In genomic region chr6:108448016-108448735, GRCm38 (mm10) we compare ENCODE assay signal across 9 mouse cellular contexts.
DNase-seq lines count a peak whose midpoint lies in the region; ATAC-seq and TF ChIP-seq lines count a peak whose summit lies in the region.
"Had no signal": no experiment of that assay in that cellular context is flagged by ENCODE, and none has a peak within 500 bp of the region (broad histone marks: within the 10 kb centered on the region; RNA-seq: fewer than 3 reads in every experiment).

No protein-coding gene starts in this region.

- TF ChIP-seq POLR2A in limb, embryonic 14.5 days (IDR thresholded peaks at IDR 0.05; ENCODE audit: borderline replicate concordance, extremely low read depth, insufficient read depth, insufficient read length), result no peak

- peak; percentile 42; the same call in 1 of the 2 replicates for ATAC-seq in limb, embryonic 14.5 days (ENCODE audit: low FRiP score, low read depth)
- peak; percentile 50 for ATAC-seq in intestine, embryonic 16.5 days
- no peak for ATAC-seq in midbrain, postnatal 0 days (ENCODE audit: low FRiP score)
- ATAC-seq: hindbrain, embryonic 16.5 days had no signal

- H3K9ac ChIP-seq in limb, embryonic 14.5 days (ENCODE audit: low read depth, low read length, severe bottlenecking), result no peak overlapping the region
- H3K9ac ChIP-seq in intestine, embryonic 16.5 days (ENCODE audit: low read depth, low read length), result no peak overlapping the region
- no peak overlapping the region for H3K9ac ChIP-seq in midbrain, postnatal 0 days (replicated peaks; ENCODE audit: low read length, poor library complexity, severe bottlenecking)

- H3K4me2 ChIP-seq in limb, embryonic 14.5 days (replicated peaks; ENCODE audit: low read depth, low read length, severe bottlenecking), result no peak overlapping the region
- no peak overlapping the region for H3K4me2 ChIP-seq in intestine, embryonic 16.5 days (ENCODE audit: low read depth, low read length)
- no peak overlapping the region for H3K4me2 ChIP-seq in midbrain, postnatal 0 days (ENCODE audit: low read depth, low read length, poor library complexity, severe bottlenecking)

- no peak for TF ChIP-seq CTCF in midbrain, postnatal 0 days (IDR thresholded peaks at IDR 0.05)

- DNase-seq in limb, embryonic 14.5 days (ENCODE audit: low spot score), result peak; percentile 28
- no peak for DNase-seq in limb, embryonic 10.5 days (ENCODE audit: low spot score)
- DNase-seq in brain, adult 2 months (ENCODE audit: low read depth, low spot score), result peak; percentile 64
- peak; percentile 77 for DNase-seq in skeletal muscle tissue, adult 2 months (ENCODE audit: low read depth, low spot score)
- no peak for DNase-seq in hindbrain, embryonic 10.5 days (ENCODE audit: low spot score)
- DNase-seq in left cerebral cortex, postnatal 4 days, result no peak
- DNase-seq in midbrain, postnatal 0 days (ENCODE audit: low spot score), result no peak

- no peak overlapping the region for H3K4me3 ChIP-seq in limb, embryonic 14.5 days (replicated peaks; ENCODE audit: low read length)
- no peak overlapping the region for H3K4me3 ChIP-seq in limb, embryonic 10.5 days
- no peak overlapping the region for H3K4me3 ChIP-seq in intestine, embryonic 16.5 days (ENCODE audit: low read length)
- no peak overlapping the region for H3K4me3 ChIP-seq in hindbrain, embryonic 10.5 days
- no peak overlapping the region for H3K4me3 ChIP-seq in midbrain, postnatal 0 days (ENCODE audit: low read depth, low read length)

- peaks cover 15% of the 10 kb centered on the region for H3K4me1 ChIP-seq in limb, embryonic 14.5 days (ENCODE audit: control insufficient read depth, insufficient read depth, low read length)
- H3K4me1 ChIP-seq in limb, embryonic 10.5 days, result no peaks in the 10 kb centered on the region; the same call in 1 of the 2 replicates
- H3K4me1 ChIP-seq in intestine, embryonic 16.5 days (ENCODE audit: control insufficient read depth, insufficient read depth, low read length), result peaks cover 13% of the 10 kb centered on the region
- H3K4me1 ChIP-seq in hindbrain, embryonic 10.5 days (replicated peaks), result peaks cover 7% of the 10 kb centered on the region
- H3K4me1 ChIP-seq in midbrain, postnatal 0 days (ENCODE audit: insufficient read depth, low read length), result no peaks in the 10 kb centered on the region

- 52% methylated on average over 11 of the region's 11 CpGs for WGBS in limb, embryonic 14.5 days
- WGBS in limb, embryonic 10.5 days, result 81% methylated on average over 11 of the region's 11 CpGs
- 63% methylated on average over 11 of the region's 11 CpGs for WGBS in intestine, embryonic 16.5 days
- 81% methylated on average over 11 of the region's 11 CpGs for WGBS in hindbrain, embryonic 10.5 days
- 72% methylated on average over 11 of the region's 11 CpGs for WGBS in midbrain, postnatal 0 days

- H3K27ac ChIP-seq in limb, embryonic 14.5 days (replicated peaks; ENCODE audit: low read depth, low read length), result 0 out of 2 replicates have a peak overlapping the region, but pooled peaks have one; percentile 19
- no peak overlapping the region for H3K27ac ChIP-seq in limb, embryonic 10.5 days
- peak overlapping the region; percentile 38 for H3K27ac ChIP-seq in intestine, embryonic 16.5 days (ENCODE audit: low read length)
- no peak overlapping the region for H3K27ac ChIP-seq in hindbrain, embryonic 10.5 days
- no peak overlapping the region for H3K27ac ChIP-seq in midbrain, postnatal 0 days (ENCODE audit: low read depth, low read length)

- intact Hi-C loops in left cerebral cortex, postnatal 4 days (cut with DNase I), result no loop called here

- no peaks in the 10 kb centered on the region for H3K36me3 ChIP-seq in limb, embryonic 14.5 days (ENCODE audit: control insufficient read depth, insufficient read depth, low read length)
- 0 out of 2 replicates have a peak, but pooled peaks cover 3% of the 10 kb centered on the region for H3K36me3 ChIP-seq in limb, embryonic 10.5 days
- no peaks in the 10 kb centered on the region for H3K36me3 ChIP-seq in intestine, embryonic 16.5 days (ENCODE audit: control insufficient read depth, insufficient read depth, low read length)
- H3K36me3 ChIP-seq in hindbrain, embryonic 10.5 days, result peaks cover 7% of the 10 kb centered on the region; the same call in 1 of the 2 replicates
- H3K36me3 ChIP-seq in midbrain, postnatal 0 days (ENCODE audit: insufficient read depth, low read length), result no peaks in the 10 kb centered on the region

- no peaks in the 10 kb centered on the region for H3K9me3 ChIP-seq in limb, embryonic 14.5 days (ENCODE audit: control insufficient read depth, low read length)
- H3K9me3 ChIP-seq in limb, embryonic 10.5 days (replicated peaks), result no peaks in the 10 kb centered on the region
- no peaks in the 10 kb centered on the region for H3K9me3 ChIP-seq in intestine, embryonic 16.5 days (ENCODE audit: control insufficient read depth, low read length)
- H3K9me3 ChIP-seq in hindbrain, embryonic 10.5 days, result no peaks in the 10 kb centered on the region
- no peaks in the 10 kb centered on the region for H3K9me3 ChIP-seq in midbrain, postnatal 0 days (ENCODE audit: low read length)

- no peaks in the 10 kb centered on the region for H3K27me3 ChIP-seq in limb, embryonic 14.5 days (ENCODE audit: control insufficient read depth, insufficient read depth, low read length)
- H3K27me3 ChIP-seq in limb, embryonic 10.5 days (ENCODE audit: low read depth, poor library complexity, severe bottlenecking), result no peaks in the 10 kb centered on the region
- H3K27me3 ChIP-seq in intestine, embryonic 16.5 days (replicated peaks; ENCODE audit: control insufficient read depth, insufficient read depth, low read length), result no peaks in the 10 kb centered on the region
- H3K27me3 ChIP-seq in hindbrain, embryonic 10.5 days (ENCODE audit: insufficient read depth, poor library complexity, severe bottlenecking), result no peaks in the 10 kb centered on the region
- H3K27me3 ChIP-seq in midbrain, postnatal 0 days (ENCODE audit: insufficient read depth, low read length), result no peaks in the 10 kb centered on the region

Comparison
In these comparisons a context has a peak if more than half of its experiments do, and no peak if none do; other contexts are left out.
1. DNase-seq: peak in limb, embryonic 14.5 days (single experiment), brain, adult 2 months (single experiment) and skeletal muscle tissue, adult 2 months (single experiment); none in limb, embryonic 10.5 days (single experiment), hindbrain, embryonic 10.5 days (single experiment), left cerebral cortex, postnatal 4 days (single experiment) and midbrain, postnatal 0 days (single experiment).
2. H3K27ac ChIP-seq: peak in limb, embryonic 14.5 days (single experiment) and intestine, embryonic 16.5 days (single experiment); none in limb, embryonic 10.5 days (single experiment), hindbrain, embryonic 10.5 days (single experiment) and midbrain, postnatal 0 days (single experiment).